Comparison of ENCODE assay signal across 8 mouse cellular contexts in the genomic region with DNA sequence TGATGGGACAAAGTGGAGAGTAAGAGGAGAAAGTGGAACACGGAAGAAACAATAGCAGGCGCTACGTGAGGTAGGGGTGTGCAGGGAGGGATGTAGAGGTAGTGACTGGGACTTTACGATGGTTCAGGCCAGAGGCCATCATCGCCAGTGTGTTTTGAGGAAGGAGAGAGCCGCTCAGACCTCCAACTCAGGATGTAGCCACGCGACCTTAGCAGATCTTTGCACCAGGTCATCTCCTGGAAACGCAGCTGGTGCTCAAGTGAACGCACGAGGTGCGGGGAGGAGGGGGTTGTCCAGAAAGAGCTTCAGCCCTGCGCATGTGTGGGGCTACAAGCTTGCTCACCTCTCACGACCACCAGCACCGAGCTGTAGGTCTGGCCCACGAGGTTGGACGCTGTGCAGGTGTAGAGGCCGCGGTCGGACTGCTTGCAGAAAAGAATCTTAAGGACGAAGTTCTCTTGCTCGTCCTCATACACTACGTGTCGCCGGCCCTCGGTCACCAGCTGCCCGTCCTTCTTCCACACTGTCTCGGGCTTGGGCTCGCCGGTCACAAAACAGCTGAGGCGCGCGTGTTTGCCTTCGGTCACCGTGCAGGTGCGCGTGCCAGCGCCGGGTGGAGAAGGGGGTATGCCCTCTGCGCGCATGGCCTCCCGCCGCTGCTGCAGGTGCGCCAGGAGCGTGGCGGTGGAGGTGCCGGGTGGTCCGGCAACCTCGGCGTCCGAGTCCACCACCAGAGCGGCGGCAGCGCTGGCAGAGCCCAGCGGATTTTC. TPM values are rescaled to one million over a fixed set of nuclear protein-coding genes. Genes with fewer than 3 reads are reported as not detected.
A peak's percentile ranks its signal among the peaks of the same experiment; 100 is the strongest.
DNase-seq lines count a peak whose midpoint lies in the region; ATAC-seq lines count a peak whose summit lies in the region.

No protein-coding gene starts in this region.

- H3K9ac ChIP-seq in kidney, embryonic 16.5 days (replicated peaks; ENCODE audit: low read length): no peak overlapping the region
- 0 out of 2 replicates have a peak overlapping the region, but pooled peaks have one; percentile 32 for H3K9ac ChIP-seq in embryonic facial prominence, embryonic 13.5 days
- H3K9ac ChIP-seq in hindbrain, embryonic 16.5 days (ENCODE audit: low read depth, low read length): peak overlapping the region; percentile 51
- no peak overlapping the region for H3K9ac ChIP-seq in neural tube, embryonic 11.5 days (ENCODE audit: low read length)

- peak overlapping the region; percentile 48 for H3K4me2 ChIP-seq in kidney, embryonic 16.5 days (replicated peaks; ENCODE audit: low read depth, low read length)
- H3K4me2 ChIP-seq in embryonic facial prominence, embryonic 13.5 days: peak overlapping the region; percentile 49
- H3K4me2 ChIP-seq in hindbrain, embryonic 16.5 days (ENCODE audit: low read length): peak overlapping the region; percentile 65
- peak overlapping the region; percentile 30 for H3K4me2 ChIP-seq in neural tube, embryonic 11.5 days (ENCODE audit: low read depth)

- no peak overlapping the region for H3K27ac ChIP-seq in kidney, embryonic 16.5 days (ENCODE audit: low read length)
- H3K27ac ChIP-seq in embryonic facial prominence, embryonic 13.5 days: no peak overlapping the region
- no peak overlapping the region for H3K27ac ChIP-seq in hindbrain, embryonic 16.5 days (ENCODE audit: low read depth, low read length)
- no peak overlapping the region for H3K27ac ChIP-seq in neural tube, embryonic 11.5 days (ENCODE audit: low read depth, low read length)

- no peak; the same call in 1 of the 2 replicates for ATAC-seq in kidney, embryonic 16.5 days (ENCODE audit: low FRiP score, low TSS enrichment)
- no peak for ATAC-seq in embryonic facial prominence, embryonic 13.5 days (ENCODE audit: insufficient number of reproducible peaks, insufficient read depth, low FRiP score, low TSS enrichment, low read depth)
- no peak for ATAC-seq in hindbrain, embryonic 16.5 days
- no peak for ATAC-seq in neural tube, embryonic 11.5 days (ENCODE audit: insufficient read depth, low FRiP score, low TSS enrichment)

- 4% methylated on average over 55 of the region's 55 CpGs for WGBS in kidney, embryonic 16.5 days
- 8% methylated on average over 55 of the region's 55 CpGs for WGBS in embryonic facial prominence, embryonic 13.5 days
- 6% methylated on average over 55 of the region's 55 CpGs for WGBS in hindbrain, embryonic 16.5 days
- 6% methylated on average over 55 of the region's 55 CpGs for WGBS in neural tube, embryonic 11.5 days

- no peaks in the 10 kb centered on the region for H3K9me3 ChIP-seq in kidney, embryonic 16.5 days (ENCODE audit: low read length)
- no peaks in the 10 kb centered on the region for H3K9me3 ChIP-seq in embryonic facial prominence, embryonic 13.5 days
- no peaks in the 10 kb centered on the region for H3K9me3 ChIP-seq in hindbrain, embryonic 16.5 days (ENCODE audit: control insufficient read depth, low read length)
- H3K9me3 ChIP-seq in neural tube, embryonic 11.5 days (ENCODE audit: control insufficient read depth, low read length): no peaks in the 10 kb centered on the region

- H3K27me3 ChIP-seq in kidney, embryonic 16.5 days (ENCODE audit: insufficient read depth, low read length): peaks cover 50% of the 10 kb centered on the region
- peaks cover 84% of the 10 kb centered on the region for H3K27me3 ChIP-seq in embryonic facial prominence, embryonic 13.5 days
- H3K27me3 ChIP-seq in hindbrain, embryonic 16.5 days (replicated peaks; ENCODE audit: control insufficient read depth, insufficient read depth, low read length): peaks cover 43% of the 10 kb centered on the region
- H3K27me3 ChIP-seq in neural tube, embryonic 11.5 days (ENCODE audit: control insufficient read depth, insufficient read depth, low read length): peaks cover 49% of the 10 kb centered on the region

- H3K4me1 ChIP-seq in kidney, embryonic 16.5 days (ENCODE audit: insufficient read depth, low read length): peaks cover 12% of the 10 kb centered on the region
- H3K4me1 ChIP-seq in embryonic facial prominence, embryonic 13.5 days: peaks cover 13% of the 10 kb centered on the region
- peaks cover 7% of the 10 kb centered on the region; the same call in 1 of the 2 replicates for H3K4me1 ChIP-seq in hindbrain, embryonic 16.5 days (ENCODE audit: control insufficient read depth, insufficient read depth, low read depth, low read length)
- H3K4me1 ChIP-seq in neural tube, embryonic 11.5 days (ENCODE audit: control insufficient read depth, insufficient read depth, low read length): no peaks in the 10 kb centered on the region

- H3K4me3 ChIP-seq in kidney, embryonic 16.5 days (ENCODE audit: low read length): peak overlapping the region; percentile 36
- peak overlapping the region; percentile 27 for H3K4me3 ChIP-seq in embryonic facial prominence, embryonic 13.5 days
- H3K4me3 ChIP-seq in hindbrain, embryonic 16.5 days (ENCODE audit: low read length): peak overlapping the region; percentile 42
- peak overlapping the region; percentile 19; the same call in 1 of the 2 replicates for H3K4me3 ChIP-seq in neural tube, embryonic 11.5 days (ENCODE audit: low read depth, low read length)

- no peaks in the 10 kb centered on the region for H3K36me3 ChIP-seq in kidney, embryonic 16.5 days (ENCODE audit: insufficient read depth, low read length)
- H3K36me3 ChIP-seq in embryonic facial prominence, embryonic 13.5 days: no peaks in the 10 kb centered on the region
- no peaks in the 10 kb centered on the region for H3K36me3 ChIP-seq in hindbrain, embryonic 16.5 days (ENCODE audit: control insufficient read depth, insufficient read depth, low read length)
- H3K36me3 ChIP-seq in neural tube, embryonic 11.5 days (ENCODE audit: control insufficient read depth, insufficient read depth, low read length): no peaks in the 10 kb centered on the region

- no peak for DNase-seq in kidney, postnatal 25 days
- no peak for DNase-seq in neural tube, embryonic 11.5 days (ENCODE audit: low spot score)
- DNase-seq in urinary bladder, postnatal 36 days (ENCODE audit: low spot score in 2 of 2): no peak
- no peak for DNase-seq in urinary bladder, postnatal 25 days (ENCODE audit: low spot score)
- DNase-seq in gastrocnemius, adult 8-10 months (ENCODE audit: low spot score in 2 of 2): no peak

RNA-seq across cellular contexts. Expression of gene Obscn, which starts 1.0 kb away (rescaled TPM):
- 0.50 and 0.51 TPM in 2 replicates for polyA plus RNA-seq in kidney, embryonic 16.5 days (2015; fragmentation: Nextera tagmentation; extraction: Ambion mirVana)
- polyA plus RNA-seq in embryonic facial prominence, embryonic 13.5 days (2015; fragmentation: Nextera tagmentation; extraction: Ambion mirVana): 0.32 and 0.42 TPM in 2 replicates
- polyA plus RNA-seq in hindbrain, embryonic 16.5 days (2015; fragmentation: Nextera tagmentation; extraction: Ambion mirVana): 0.48 and 0.71 TPM in 2 replicates
- 0.88 and 1.1 TPM in 2 replicates for polyA plus RNA-seq in neural tube, embryonic 11.5 days (2014; fragmentation: Nextera tagmentation; extraction: Ambion mirVana)
- total RNA-seq in gastrocnemius, adult 8-10 months (2022): 1,000 to 10,000 TPM; 2,003 to 2,639 (median 2,223) TPM

RNA-seq across cellular contexts. Expression of gene Iba57, which starts 28.3 kb away (rescaled TPM):
- polyA plus RNA-seq in kidney, embryonic 16.5 days (2015; fragmentation: Nextera tagmentation; extraction: Ambion mirVana): 6.9 and 8.5 TPM in 2 replicates
- 3.3 and 3.6 TPM in 2 replicates for polyA plus RNA-seq in embryonic facial prominence, embryonic 13.5 days (2015; fragmentation: Nextera tagmentation; extraction: Ambion mirVana)
- polyA plus RNA-seq in hindbrain, embryonic 16.5 days (2015; fragmentation: Nextera tagmentation; extraction: Ambion mirVana): 7.3 and 7.8 TPM in 2 replicates
- polyA plus RNA-seq in neural tube, embryonic 11.5 days (2014; fragmentation: Nextera tagmentation; extraction: Ambion mirVana): 1.7 and 2.6 TPM in 2 replicates
- total RNA-seq in gastrocnemius, adult 8-10 months (2022): 1 to 10 TPM; 6.1 to 7.4 (median 7.0) TPM

RNA-seq across cellular contexts. Expression of gene Gjc2, which starts 47.8 kb away (rescaled TPM):
- polyA plus RNA-seq in kidney, embryonic 16.5 days (2015; fragmentation: Nextera tagmentation; extraction: Ambion mirVana): 0.36 and 0.67 TPM in 2 replicates
- polyA plus RNA-seq in embryonic facial prominence, embryonic 13.5 days (2015; fragmentation: Nextera tagmentation; extraction: Ambion mirVana): 0.21 and 0.28 TPM in 2 replicates
- 0.20 and 0.22 TPM in 2 replicates for polyA plus RNA-seq in hindbrain, embryonic 16.5 days (2015; fragmentation: Nextera tagmentation; extraction: Ambion mirVana)
- 0.28 TPM in 1 of 2 replicates, not detected in the other for polyA plus RNA-seq in neural tube, embryonic 11.5 days (2014; fragmentation: Nextera tagmentation; extraction: Ambion mirVana)
- total RNA-seq in gastrocnemius, adult 8-10 months (2022): under 1 TPM in 1 of 4 experiments, not detected in 3; 0.16 TPM

RNA-seq across cellular contexts. Expression of gene Guk1, which starts 56.8 kb away (rescaled TPM):
- polyA plus RNA-seq in kidney, embryonic 16.5 days (2015; fragmentation: Nextera tagmentation; extraction: Ambion mirVana): 134 and 141 TPM in 2 replicates
- polyA plus RNA-seq in embryonic facial prominence, embryonic 13.5 days (2015; fragmentation: Nextera tagmentation; extraction: Ambion mirVana): 124 and 142 TPM in 2 replicates
- polyA plus RNA-seq in hindbrain, embryonic 16.5 days (2015; fragmentation: Nextera tagmentation; extraction: Ambion mirVana): 252 and 294 TPM in 2 replicates
- 101 and 112 TPM in 2 replicates for polyA plus RNA-seq in neural tube, embryonic 11.5 days (2014; fragmentation: Nextera tagmentation; extraction: Ambion mirVana)
- 10 to 100 TPM; 36.2 to 43.1 (median 36.8) TPM for total RNA-seq in gastrocnemius, adult 8-10 months (2022)

Comparison
In these comparisons a context has a peak if more than half of its experiments do, and no peak if none do; other contexts are left out.
1. H3K9ac ChIP-seq: peak in embryonic facial prominence, embryonic 13.5 days (single experiment) and hindbrain, embryonic 16.5 days (single experiment); none in kidney, embryonic 16.5 days (single experiment) and neural tube, embryonic 11.5 days (single experiment).
2. Peak in every context shown above with its lines, with median percentiles within 50 percentile points of each other: H3K4me2 ChIP-seq and H3K4me3 ChIP-seq.